Comparison of ENCODE assay signal across 10 mouse cellular contexts in genomic region chr7:124922806-124923205, GRCm38 (mm10).
"Had no signal": no experiment of that assay in that cellular context is flagged by ENCODE, and none has a peak within 500 bp of the region (broad histone marks: within the 10 kb centered on the region; RNA-seq: fewer than 3 reads in every experiment).

No protein-coding gene starts in this region.

- ATAC-seq: lung, postnatal 0 days; midbrain, embryonic 13.5 days had no signal

- H3K4me3 ChIP-seq: layer of hippocampus, adult 2 months; limb, embryonic 10.5 days; liver, embryonic 15.5 days; midbrain, embryonic 13.5 days had no signal

- H3K9ac ChIP-seq: liver, embryonic 15.5 days; midbrain, embryonic 13.5 days had no signal

- DNase-seq: lung, adult 2 months; lung, postnatal 36 days; right cerebral cortex, postnatal 14 days; thymus, postnatal 4 days had no signal

- H3K27ac ChIP-seq: layer of hippocampus, adult 2 months; limb, embryonic 10.5 days; liver, embryonic 15.5 days; midbrain, embryonic 13.5 days; stomach, postnatal 0 days had no signal

- H3K4me1 ChIP-seq: limb, embryonic 10.5 days; liver, embryonic 15.5 days; midbrain, embryonic 13.5 days had no signal

- H3K36me3 ChIP-seq: limb, embryonic 10.5 days; liver, embryonic 15.5 days; midbrain, embryonic 13.5 days had no signal

- H3K27me3 ChIP-seq: liver, embryonic 15.5 days; midbrain, embryonic 13.5 days had no signal
